Mouse (Mus musculus): ENCODE results near the gene Gm15155.
"Not testable (repeated sequence)": the region's sequence is repeated elsewhere in the genome, so short reads cannot be mapped to it uniquely, and the experiment has no call there.

Gm15155 gene

GRCm38 (mm10) chrX:156009756-156010155 lies 385.2 kb downstream of the Gm15155 start:
- no peak for DNase-seq (ENCODE audit: low read depth, low spot score)

- DNase-seq (ENCODE audit: low read depth, low spot score): no peak
Measured at GRCm38 (mm10) chrX:156155776-156156175, 531.2 kb downstream of the Gm15155 start.

- DNase-seq (ENCODE audit: low read depth, low spot score): no peak
Measured at GRCm38 (mm10) chrX:156171587-156171986, 547.0 kb downstream of the Gm15155 start.

GRCm38 (mm10) chrX:156303806-156304205 lies 679.3 kb downstream of the Gm15155 start:
- DNase-seq (ENCODE audit: low read depth, low spot score): not testable (repeated sequence)
